14 mouse cellular contexts compared by ENCODE assay signal in the genomic region with DNA sequence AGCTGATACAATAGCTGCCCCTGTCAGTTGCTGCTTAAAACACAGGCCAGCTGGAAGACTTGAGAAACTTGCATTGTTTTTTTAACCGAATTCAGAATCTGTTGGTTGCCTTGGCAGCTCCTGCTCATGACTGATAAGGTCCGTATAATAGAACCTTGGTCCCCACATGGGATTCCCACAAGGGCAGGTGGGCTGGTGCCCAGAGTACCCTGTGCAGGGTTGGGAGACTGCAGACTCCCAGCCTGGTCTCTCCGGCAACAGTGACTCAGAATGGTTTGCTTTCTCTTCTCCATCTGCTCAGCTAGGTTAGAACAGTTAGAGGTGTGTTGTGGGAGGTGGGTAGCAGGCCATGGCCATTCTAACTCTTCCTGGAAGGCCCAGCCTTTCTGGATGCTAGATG.
"Had no signal": no experiment of that assay in that cellular context is flagged by ENCODE, and none has a peak within 500 bp of the region (broad histone marks: within the 10 kb centered on the region; RNA-seq: fewer than 3 reads in every experiment).

No protein-coding gene starts in this region.

- H3K4me2 ChIP-seq: limb, embryonic 12.5 days; midbrain, embryonic 15.5 days had no signal

- H3K4me1 ChIP-seq: limb, embryonic 12.5 days; midbrain, embryonic 15.5 days had no signal

- H3K27me3 ChIP-seq: limb, embryonic 12.5 days; midbrain, embryonic 15.5 days had no signal

- H3K4me3 ChIP-seq: limb, embryonic 12.5 days; midbrain, embryonic 15.5 days had no signal

- H3K9ac ChIP-seq: limb, embryonic 12.5 days; liver, embryonic 14.5 days; midbrain, embryonic 15.5 days had no signal

- H3K9me3 ChIP-seq: limb, embryonic 12.5 days; midbrain, embryonic 15.5 days had no signal

- DNase-seq: kidney, adult 8-10 months; kidney, postnatal 25 days; layer of hippocampus, adult 9-11 months; liver; lung, adult 2 months; lung, postnatal 14 days; retina, postnatal 1 day; right cerebral cortex, postnatal 14 days; thymus, postnatal 36 days had no signal

- H3K27ac ChIP-seq: limb, embryonic 12.5 days; liver, embryonic 14.5 days; macrophage; midbrain, embryonic 15.5 days had no signal

- H3K36me3 ChIP-seq: limb, embryonic 12.5 days; midbrain, embryonic 15.5 days had no signal

- ATAC-seq: intestine, postnatal 0 days; midbrain, embryonic 15.5 days had no signal
